Mouse (Mus musculus) cerebellum, adult 8-10 months (tissue): ENCODE results near the gene Opalin.

Experiments used
- DNase-seq: peaks from one replicate; pipeline ENCODE4 v3.0.0; 2022

The Opalin gene

GRCm38 (mm10) chr19:41071500-41071899 is 5.4 kb downstream of the Opalin start:
- peak; percentile 76 for DNase-seq

GRCm38 (mm10) chr19:41054702-41055101 is 22.2 kb downstream of the Opalin start:
- DNase-seq, result no peak

GRCm38 (mm10) chr19:41053530-41053929 is 23.4 kb downstream of the Opalin start:
- no peak for DNase-seq

- DNase-seq, result no peak
These were observed 24.7 kb downstream of the Opalin start for GRCm38 (mm10) chr19:41052247-41052646.

GRCm38 (mm10) chr19:41051714-41052113 is 25.2 kb downstream of the Opalin start:
- no peak for DNase-seq

GRCm38 (mm10) chr19:41048187-41048559 is 28.7 kb downstream of the Opalin start:
- DNase-seq, result no peak

GRCm38 (mm10) chr19:41047437-41048186 is 29.3 kb downstream of the Opalin start:
- DNase-seq, result no peak

GRCm38 (mm10) chr19:41045091-41045770 is 31.7 kb downstream of the Opalin start:
- DNase-seq, result no peak

GRCm38 (mm10) chr19:41039110-41039509 is 37.8 kb downstream of the Opalin start:
- DNase-seq, result no peak

- no peak for DNase-seq
These were observed 40.9 kb downstream of the Opalin start for GRCm38 (mm10) chr19:41035809-41036551.

- DNase-seq, result no peak
These were observed 45.0 kb downstream of the Opalin start for GRCm38 (mm10) chr19:41031869-41032268.

GRCm38 (mm10) chr19:41031009-41031408 is 45.9 kb downstream of the Opalin start:
- DNase-seq, result no peak

GRCm38 (mm10) chr19:41030161-41030560 is 46.8 kb downstream of the Opalin start:
- DNase-seq, result no peak

GRCm38 (mm10) chr19:41029219-41029618 is 47.7 kb downstream of the Opalin start, which contains the start of gene Dntt:
Dntt (plus strand) TSS chr19:41029275.
- DNase-seq, result no peak

- no peak for DNase-seq
These were observed 49.3 kb downstream of the Opalin start for GRCm38 (mm10) chr19:41027601-41028000.

- no peak for DNase-seq
These were observed 49.9 kb downstream of the Opalin start for GRCm38 (mm10) chr19:41027024-41027423.

GRCm38 (mm10) chr19:41026551-41026950 is 50.4 kb downstream of the Opalin start:
- DNase-seq, result no peak

- no peak for DNase-seq
These were observed 54.7 kb downstream of the Opalin start for GRCm38 (mm10) chr19:41022244-41022643.

- no peak for DNase-seq
These were observed 56.4 kb downstream of the Opalin start for GRCm38 (mm10) chr19:41020537-41020936.

- DNase-seq, result no peak
These were observed 57.7 kb downstream of the Opalin start for GRCm38 (mm10) chr19:41019164-41019675.

- peak; percentile 17 for DNase-seq
These were observed 60.8 kb downstream of the Opalin start for GRCm38 (mm10) chr19:41015951-41016716.

- DNase-seq, result no peak
These were observed 62.9 kb downstream of the Opalin start for GRCm38 (mm10) chr19:41014003-41014402.

GRCm38 (mm10) chr19:41013591-41013990 is 63.3 kb downstream of the Opalin start:
- DNase-seq, result no peak
